Mouse (Mus musculus): ENCODE measurements around the gene Heatr5a.

- no peak for TF ChIP-seq CTCF (IDR thresholded peaks at IDR 0.05; ENCODE audit: insufficient read depth, low read depth, low read length)
- TF ChIP-seq POLR2A (IDR thresholded peaks at IDR 0.05; ENCODE audit: insufficient read depth, low read depth, low read length) = no peak
These were observed 127.3 kb downstream of the Heatr5a start for GRCm38 (mm10) chr12:51843576-51844520.

All from olfactory bulb, adult 2 months (tissue).